Mouse (Mus musculus) urinary bladder, postnatal 10 days (tissue): ENCODE measurements around the gene Ptprd.

Experiments used
- DNase-seq: peaks from one replicate; pipeline ENCODE4 v3.0.0; 2022; ENCODE audit warnings: low spot score

Gene Ptprd

GRCm38 (mm10) chr4:77248918-77249317, 962.8 kb downstream of the Ptprd start:
- DNase-seq: no peak

- DNase-seq: no peak
Measured at GRCm38 (mm10) chr4:77241852-77242455, 969.8 kb downstream of the Ptprd start.

GRCm38 (mm10) chr4:77238144-77238543, 973.6 kb downstream of the Ptprd start:
- DNase-seq: no peak

- DNase-seq: no peak
Measured at GRCm38 (mm10) chr4:77233243-77233642, 978.5 kb downstream of the Ptprd start.

GRCm38 (mm10) chr4:77168866-77169265, 1042.9 kb downstream of the Ptprd start:
- DNase-seq: no peak

- DNase-seq: no peak
Measured at GRCm38 (mm10) chr4:77157601-77158000, 1054.2 kb downstream of the Ptprd start.

GRCm38 (mm10) chr4:77155561-77155960, 1056.2 kb downstream of the Ptprd start:
- no peak for DNase-seq

GRCm38 (mm10) chr4:77155037-77155436, 1056.7 kb downstream of the Ptprd start:
- DNase-seq: no peak

- DNase-seq: no peak
Measured at GRCm38 (mm10) chr4:77124852-77125251, 1086.9 kb downstream of the Ptprd start.

- no peak for DNase-seq
Measured at GRCm38 (mm10) chr4:77110894-77111293, 1100.9 kb downstream of the Ptprd start.

GRCm38 (mm10) chr4:77107291-77107690, 1104.5 kb downstream of the Ptprd start:
- DNase-seq: no peak

- no peak for DNase-seq
Measured at GRCm38 (mm10) chr4:77083165-77083564, 1128.6 kb downstream of the Ptprd start.

- no peak for DNase-seq
Measured at GRCm38 (mm10) chr4:77077607-77078006, 1134.2 kb downstream of the Ptprd start.

- DNase-seq: no peak
Measured at GRCm38 (mm10) chr4:77050536-77051207, 1161.1 kb downstream of the Ptprd start.

- no peak for DNase-seq
Measured at GRCm38 (mm10) chr4:77004483-77004882, 1207.3 kb downstream of the Ptprd start.

- no peak for DNase-seq
Measured at GRCm38 (mm10) chr4:76996172-76996571, 1215.6 kb downstream of the Ptprd start.

GRCm38 (mm10) chr4:76989961-76990360, 1221.8 kb downstream of the Ptprd start:
- no peak for DNase-seq

- DNase-seq: no peak
Measured at GRCm38 (mm10) chr4:76977056-76977809, 1234.5 kb downstream of the Ptprd start.

- DNase-seq: no peak
Measured at GRCm38 (mm10) chr4:76948251-76948650, 1263.5 kb downstream of the Ptprd start.

- no peak for DNase-seq
Measured at GRCm38 (mm10) chr4:76941382-76942360, 1270.1 kb downstream of the Ptprd start.

- DNase-seq: no peak
Measured at GRCm38 (mm10) chr4:76931559-76931958, 1280.2 kb downstream of the Ptprd start.
